Comparison of ENCODE assay signal across 8 mouse cellular contexts in the genomic region with DNA sequence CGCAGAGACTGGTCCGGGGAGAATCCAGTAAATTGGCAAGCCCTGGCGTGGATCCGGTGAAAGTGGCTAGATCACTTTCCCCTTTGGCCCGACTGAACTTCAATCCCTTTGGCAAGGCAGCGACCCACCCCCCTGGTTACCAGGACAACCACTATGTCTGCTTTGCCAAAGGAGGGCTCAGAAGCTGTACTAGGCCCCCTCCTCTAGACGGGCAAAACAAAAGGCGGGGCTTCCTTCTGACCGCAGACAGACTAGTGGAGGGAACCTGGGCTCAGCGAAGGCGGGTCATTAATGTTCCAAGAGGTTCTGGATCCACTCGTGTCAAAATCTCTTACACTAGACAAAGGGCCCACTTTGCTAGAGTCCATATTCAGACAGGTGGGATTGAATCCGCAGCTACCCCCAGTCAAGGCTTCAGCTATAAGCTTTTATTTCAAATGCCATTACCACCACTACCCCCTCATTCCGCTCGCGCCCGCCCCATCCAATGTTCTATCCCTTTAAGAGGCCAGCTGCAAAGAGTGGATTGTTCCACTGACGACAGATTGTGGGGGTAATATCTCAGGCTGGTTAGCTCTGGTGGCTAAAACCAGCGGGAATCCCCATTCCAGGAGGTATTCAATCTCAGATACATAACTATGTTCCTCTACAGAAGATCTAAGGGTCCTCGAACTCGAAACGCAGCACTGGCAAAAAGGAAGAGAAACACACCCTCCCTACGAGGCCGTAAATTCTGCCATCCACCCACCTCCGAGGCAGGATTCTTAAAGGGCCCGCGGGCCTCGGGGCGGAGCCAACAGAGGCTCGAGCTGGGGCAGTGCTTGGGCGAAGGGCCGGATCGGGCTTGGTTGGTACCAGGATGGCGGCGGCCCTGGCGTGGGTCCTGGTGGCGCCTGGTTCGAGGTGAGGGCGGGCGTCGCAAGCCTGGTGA. TPM values are rescaled to one million over a fixed set of nuclear protein-coding genes. Genes with fewer than 3 reads are reported as not detected.
A peak's percentile ranks its signal among the peaks of the same experiment; 100 is the strongest.
DNase-seq lines count a peak whose midpoint lies in the region; ATAC-seq lines count a peak whose summit lies in the region.

No protein-coding gene starts in this region.

- peak; percentile 95 for DNase-seq in R1 (ENCODE audit: low read depth, low spot score)
- DNase-seq in cerebellum, postnatal 14 days: peak; percentile 86 to 88
- peak; percentile 61 to 69 for DNase-seq in frontal cortex, postnatal 25 days (ENCODE audit: low spot score in 2 of 2)
- peak; percentile 80 to 81 for DNase-seq in layer of hippocampus, postnatal 36 days
- peak; percentile 90 to 92 for DNase-seq in lung, postnatal 4 days
- peak; percentile 93 for DNase-seq in retina, postnatal 1 day
- peak; percentile 82 to 83 for DNase-seq in thymus, postnatal 36 days

- no peaks in the 10 kb centered on the region for H3K27me3 ChIP-seq in hindbrain, embryonic 13.5 days

- peak overlapping the region; percentile 85 for H3K27ac ChIP-seq in hindbrain, embryonic 13.5 days

- peak; percentile 88 for ATAC-seq in hindbrain, embryonic 13.5 days (ENCODE audit: low FRiP score)

- under 1% methylated on average over 40 of the region's 41 CpGs for WGBS in hindbrain, embryonic 13.5 days

- peak overlapping the region; percentile 92 for H3K4me3 ChIP-seq in hindbrain, embryonic 13.5 days

- H3K36me3 ChIP-seq in hindbrain, embryonic 13.5 days: peaks cover 50% of the 10 kb centered on the region

- no peaks in the 10 kb centered on the region for H3K9me3 ChIP-seq in hindbrain, embryonic 13.5 days

- peaks cover 61% of the 10 kb centered on the region for H3K4me1 ChIP-seq in hindbrain, embryonic 13.5 days (replicated peaks)

- peak overlapping the region; percentile 94 for H3K9ac ChIP-seq in hindbrain, embryonic 13.5 days

- peak overlapping the region; percentile 93 for H3K4me2 ChIP-seq in hindbrain, embryonic 13.5 days

RNA-seq across cellular contexts. Expression of gene Hyal2, which starts 0.9 kb away (rescaled TPM):
- polyA plus RNA-seq in hindbrain, embryonic 13.5 days (2015; fragmentation: Nextera tagmentation; extraction: Ambion mirVana): 80.4 and 87.1 TPM in 2 replicates
- 10 to 100 TPM; 13.0 to 13.5 TPM for total RNA-seq in layer of hippocampus, postnatal 36 days (2021)

RNA-seq across cellular contexts. Expression of gene Tusc2, which starts 5.5 kb away (rescaled TPM):
- polyA plus RNA-seq in hindbrain, embryonic 13.5 days (2015; fragmentation: Nextera tagmentation; extraction: Ambion mirVana): 105 and 108 TPM in 2 replicates
- 10 to 100 TPM; 70.1 to 82.0 TPM for total RNA-seq in layer of hippocampus, postnatal 36 days (2021)

RNA-seq across cellular contexts. Expression of gene Hyal1, which starts 8.1 kb away (rescaled TPM):
- 7.4 and 8.4 TPM in 2 replicates for polyA plus RNA-seq in hindbrain, embryonic 13.5 days (2015; fragmentation: Nextera tagmentation; extraction: Ambion mirVana)
- 1 to 10 TPM; 6.5 to 6.7 TPM for total RNA-seq in layer of hippocampus, postnatal 36 days (2021)

RNA-seq across cellular contexts. Expression of gene Naa80, which starts 10.1 kb away (rescaled TPM):
- 14.1 and 16.5 TPM in 2 replicates for polyA plus RNA-seq in hindbrain, embryonic 13.5 days (2015; fragmentation: Nextera tagmentation; extraction: Ambion mirVana)
- total RNA-seq in layer of hippocampus, postnatal 36 days (2021): 10 to 100 TPM; 13.5 to 13.8 TPM

RNA-seq across cellular contexts. Expression of gene Hyal3, which starts 12.0 kb away (rescaled TPM):
- 1.3 and 1.6 TPM in 2 replicates for polyA plus RNA-seq in hindbrain, embryonic 13.5 days (2015; fragmentation: Nextera tagmentation; extraction: Ambion mirVana)
- 1 to 10 TPM; 1.3 to 1.8 TPM for total RNA-seq in layer of hippocampus, postnatal 36 days (2021)

Comparison
In these comparisons a context has a peak if more than half of its experiments do, and no peak if none do; other contexts are left out.
1. Peak in every context shown above with its lines: DNase-seq, ATAC-seq, H3K4me3 ChIP-seq and H3K27ac ChIP-seq.